10 mouse cellular contexts compared by ENCODE assay signal in the genomic region with DNA sequence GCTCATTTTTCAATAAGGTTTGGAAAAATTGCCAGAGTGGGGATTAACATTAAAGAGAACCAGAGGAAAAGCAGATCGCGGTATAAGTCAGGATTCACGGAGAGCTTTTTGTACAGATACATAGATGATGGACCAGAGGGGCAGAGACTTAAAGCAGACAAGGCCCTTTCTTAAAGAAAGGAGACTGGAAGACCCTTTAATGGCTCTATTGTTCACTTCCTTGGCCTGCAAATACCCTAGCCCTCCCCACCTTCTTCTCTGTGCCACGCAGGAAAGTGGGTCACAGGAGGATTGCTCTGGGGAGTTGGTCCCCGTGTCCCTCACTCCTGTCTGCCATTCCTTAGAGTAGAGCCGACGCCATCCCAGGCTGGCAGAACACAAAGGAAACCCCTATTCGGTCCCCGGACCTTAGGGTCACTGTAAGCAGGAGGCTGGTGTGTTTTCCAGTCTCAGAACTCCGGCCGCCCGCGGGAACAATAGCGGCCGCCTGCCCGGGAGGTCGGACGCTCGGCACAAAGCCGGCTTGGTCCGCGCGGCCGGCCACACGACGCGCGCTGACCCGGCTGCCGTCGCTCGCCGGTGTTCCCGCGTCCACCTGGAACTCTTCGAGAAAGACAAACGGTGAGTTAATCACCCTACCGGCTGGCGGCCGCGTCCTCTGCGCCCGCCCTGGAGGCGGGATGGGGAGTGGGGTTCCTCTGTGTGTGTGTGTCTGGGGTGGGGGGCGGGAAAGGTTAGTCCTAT. TPM values are rescaled to one million over a fixed set of nuclear protein-coding genes. Genes with fewer than 3 reads are reported as not detected.
DNase-seq lines count a peak whose midpoint lies in the region; ATAC-seq lines count a peak whose summit lies in the region.
"Had no signal": no experiment of that assay in that cellular context is flagged by ENCODE, and none has a peak within 500 bp of the region (broad histone marks: within the 10 kb centered on the region; RNA-seq: fewer than 3 reads in every experiment).

No protein-coding gene starts in this region.

- no peaks in the 10 kb centered on the region for H3K9me3 ChIP-seq in kidney, embryonic 16.5 days (ENCODE audit: low read length)
- H3K9me3 ChIP-seq in embryonic facial prominence, embryonic 12.5 days: no peaks in the 10 kb centered on the region
- H3K9me3 ChIP-seq in intestine, embryonic 16.5 days (ENCODE audit: control insufficient read depth, low read length): no peaks in the 10 kb centered on the region
- H3K9me3 ChIP-seq in neural tube, embryonic 12.5 days: no peaks in the 10 kb centered on the region
- H3K9me3 ChIP-seq: liver, embryonic 15.5 days had no signal

- peaks cover 15% of the 10 kb centered on the region for H3K27me3 ChIP-seq in kidney, embryonic 16.5 days (ENCODE audit: insufficient read depth, low read length)
- peaks cover 86% of the 10 kb centered on the region for H3K27me3 ChIP-seq in embryonic facial prominence, embryonic 12.5 days
- peaks cover 59% of the 10 kb centered on the region for H3K27me3 ChIP-seq in intestine, embryonic 16.5 days (replicated peaks; ENCODE audit: control insufficient read depth, insufficient read depth, low read length)
- H3K27me3 ChIP-seq in neural tube, embryonic 12.5 days (replicated peaks): no peaks in the 10 kb centered on the region

- peak; percentile 25 for ATAC-seq in kidney, embryonic 16.5 days (ENCODE audit: low FRiP score, low TSS enrichment)
- ATAC-seq in embryonic facial prominence, embryonic 12.5 days (ENCODE audit: insufficient number of reproducible peaks, insufficient read depth, low FRiP score, low TSS enrichment): 0 out of 2 replicates have a peak, but pooled peaks have one; percentile 10
- 0 out of 2 replicates have a peak, but pooled peaks have one; percentile 21 for ATAC-seq in intestine, embryonic 16.5 days
- peak; percentile 1; the same call in 1 of the 2 replicates for ATAC-seq in neural tube, embryonic 12.5 days (ENCODE audit: low FRiP score, low read depth)

- peak overlapping the region; percentile 63; the same call in 1 of the 2 replicates for H3K27ac ChIP-seq in kidney, embryonic 16.5 days (ENCODE audit: low read length)
- no peak overlapping the region for H3K27ac ChIP-seq in embryonic facial prominence, embryonic 12.5 days
- no peak overlapping the region for H3K27ac ChIP-seq in intestine, embryonic 16.5 days (ENCODE audit: low read length)
- H3K27ac ChIP-seq in neural tube, embryonic 12.5 days: peak overlapping the region; percentile 77
- H3K27ac ChIP-seq: liver, embryonic 15.5 days had no signal

- H3K4me1 ChIP-seq in kidney, embryonic 16.5 days (ENCODE audit: insufficient read depth, low read length): peaks cover 35% of the 10 kb centered on the region
- peaks cover 14% of the 10 kb centered on the region for H3K4me1 ChIP-seq in embryonic facial prominence, embryonic 12.5 days
- peaks cover 12% of the 10 kb centered on the region; the same call in 1 of the 2 replicates for H3K4me1 ChIP-seq in intestine, embryonic 16.5 days (ENCODE audit: control insufficient read depth, insufficient read depth, low read length)
- peaks cover 57% of the 10 kb centered on the region for H3K4me1 ChIP-seq in neural tube, embryonic 12.5 days
- H3K4me1 ChIP-seq: liver, embryonic 15.5 days had no signal

- peak overlapping the region; percentile 91 for H3K4me2 ChIP-seq in kidney, embryonic 16.5 days (replicated peaks; ENCODE audit: low read depth, low read length)
- H3K4me2 ChIP-seq in embryonic facial prominence, embryonic 12.5 days (replicated peaks): peak overlapping the region; percentile 49
- H3K4me2 ChIP-seq in intestine, embryonic 16.5 days (ENCODE audit: low read depth, low read length): peak overlapping the region; percentile 59
- H3K4me2 ChIP-seq in neural tube, embryonic 12.5 days (replicated peaks): peak overlapping the region; percentile 75
- H3K4me2 ChIP-seq: liver, embryonic 15.5 days had no signal

- 5% methylated on average over 45 of the region's 45 CpGs for WGBS in kidney, embryonic 16.5 days
- WGBS in embryonic facial prominence, embryonic 12.5 days: under 1% methylated on average over 45 of the region's 45 CpGs
- WGBS in intestine, embryonic 16.5 days: 4% methylated on average over 45 of the region's 45 CpGs
- WGBS in neural tube, embryonic 12.5 days: 1% methylated on average over 45 of the region's 45 CpGs

- peak overlapping the region; percentile 71 for H3K9ac ChIP-seq in kidney, embryonic 16.5 days (replicated peaks; ENCODE audit: low read length)
- H3K9ac ChIP-seq in embryonic facial prominence, embryonic 12.5 days: no peak overlapping the region
- peak overlapping the region; percentile 50 for H3K9ac ChIP-seq in intestine, embryonic 16.5 days (ENCODE audit: low read depth, low read length)
- peak overlapping the region; percentile 70 for H3K9ac ChIP-seq in neural tube, embryonic 12.5 days
- H3K9ac ChIP-seq: liver, embryonic 15.5 days had no signal

- peak overlapping the region; percentile 46 for H3K4me3 ChIP-seq in kidney, embryonic 16.5 days (ENCODE audit: low read length)
- H3K4me3 ChIP-seq in embryonic facial prominence, embryonic 12.5 days: peak overlapping the region; percentile 30
- peak overlapping the region; percentile 37 for H3K4me3 ChIP-seq in intestine, embryonic 16.5 days (ENCODE audit: low read length)
- H3K4me3 ChIP-seq in neural tube, embryonic 12.5 days: peak overlapping the region; percentile 35
- H3K4me3 ChIP-seq: liver, embryonic 15.5 days had no signal

- no peak for DNase-seq in kidney, adult 18-20 months
- no peak for DNase-seq in left cerebral cortex, adult 11 months (ENCODE audit: low spot score)
- no peak for DNase-seq in thymus, adult 18-20 months
- DNase-seq in right cerebral cortex, postnatal 25 days: no peak
- DNase-seq: gastrocnemius, postnatal 10 days had no signal

- H3K36me3 ChIP-seq in kidney, embryonic 16.5 days (ENCODE audit: insufficient read depth, low read length): no peaks in the 10 kb centered on the region
- no peaks in the 10 kb centered on the region for H3K36me3 ChIP-seq in embryonic facial prominence, embryonic 12.5 days
- H3K36me3 ChIP-seq in intestine, embryonic 16.5 days (ENCODE audit: control insufficient read depth, insufficient read depth, low read length): no peaks in the 10 kb centered on the region
- H3K36me3 ChIP-seq in neural tube, embryonic 12.5 days: no peaks in the 10 kb centered on the region
- H3K36me3 ChIP-seq: liver, embryonic 15.5 days had no signal

RNA-seq across cellular contexts. Expression of a gene that starts 10.2 kb away (rescaled TPM):
- polyA plus RNA-seq in kidney, embryonic 16.5 days (2015; fragmentation: Nextera tagmentation; extraction: Ambion mirVana): 0.99 and 1.00 TPM in 2 replicates
- 11.8 and 11.9 TPM in 2 replicates for polyA plus RNA-seq in embryonic facial prominence, embryonic 12.5 days (2016; fragmentation: Nextera tagmentation; extraction: Ambion mirVana)
- polyA plus RNA-seq in intestine, embryonic 16.5 days (2015; fragmentation: Nextera tagmentation; extraction: Ambion mirVana): 0.10 and 0.11 TPM in 2 replicates
- polyA plus RNA-seq in neural tube, embryonic 12.5 days (2016; fragmentation: Nextera tagmentation; extraction: Ambion mirVana): 6.8 and 7.8 TPM in 2 replicates

RNA-seq across cellular contexts. Expression of a gene that starts 26.1 kb away (rescaled TPM):
- polyA plus RNA-seq in kidney, embryonic 16.5 days (2015; fragmentation: Nextera tagmentation; extraction: Ambion mirVana): 1.3 and 2.1 TPM in 2 replicates
- 0.13 TPM in 1 of 2 replicates, not detected in the other for polyA plus RNA-seq in embryonic facial prominence, embryonic 12.5 days (2016; fragmentation: Nextera tagmentation; extraction: Ambion mirVana)
- 0.24 TPM in 1 of 2 replicates, not detected in the other for polyA plus RNA-seq in intestine, embryonic 16.5 days (2015; fragmentation: Nextera tagmentation; extraction: Ambion mirVana)
- polyA plus RNA-seq in neural tube, embryonic 12.5 days (2016; fragmentation: Nextera tagmentation; extraction: Ambion mirVana): 6.9 and 9.1 TPM in 2 replicates
- polyA plus RNA-seq: liver, embryonic 15.5 days had no signal

RNA-seq across cellular contexts. Expression of a gene that starts 40.9 kb away (rescaled TPM):
- polyA plus RNA-seq in kidney, embryonic 16.5 days (2015; fragmentation: Nextera tagmentation; extraction: Ambion mirVana): 4.5 and 4.9 TPM in 2 replicates
- 0.14 and 0.25 TPM in 2 replicates for polyA plus RNA-seq in embryonic facial prominence, embryonic 12.5 days (2016; fragmentation: Nextera tagmentation; extraction: Ambion mirVana)
- polyA plus RNA-seq in intestine, embryonic 16.5 days (2015; fragmentation: Nextera tagmentation; extraction: Ambion mirVana): 0.91 and 0.95 TPM in 2 replicates
- 14.2 and 16.0 TPM in 2 replicates for polyA plus RNA-seq in neural tube, embryonic 12.5 days (2016; fragmentation: Nextera tagmentation; extraction: Ambion mirVana)
- polyA plus RNA-seq: liver, embryonic 15.5 days had no signal

RNA-seq across cellular contexts. Expression of a gene that starts 40.9 kb away (rescaled TPM):
- polyA plus RNA-seq in kidney, embryonic 16.5 days (2015; fragmentation: Nextera tagmentation; extraction: Ambion mirVana): 14.6 and 15.4 TPM in 2 replicates
- 1.5 and 2.4 TPM in 2 replicates for polyA plus RNA-seq in embryonic facial prominence, embryonic 12.5 days (2016; fragmentation: Nextera tagmentation; extraction: Ambion mirVana)
- polyA plus RNA-seq in intestine, embryonic 16.5 days (2015; fragmentation: Nextera tagmentation; extraction: Ambion mirVana): 13.4 and 15.1 TPM in 2 replicates
- 55.9 and 68.9 TPM in 2 replicates for polyA plus RNA-seq in neural tube, embryonic 12.5 days (2016; fragmentation: Nextera tagmentation; extraction: Ambion mirVana)
- polyA plus RNA-seq: liver, embryonic 15.5 days had no signal

RNA-seq across cellular contexts. Expression of a gene that starts 48.2 kb away (rescaled TPM):
- 41.0 and 45.6 TPM in 2 replicates for polyA plus RNA-seq in kidney, embryonic 16.5 days (2015; fragmentation: Nextera tagmentation; extraction: Ambion mirVana)
- polyA plus RNA-seq in embryonic facial prominence, embryonic 12.5 days (2016; fragmentation: Nextera tagmentation; extraction: Ambion mirVana): 1.6 and 2.6 TPM in 2 replicates
- 3.1 TPM in 2 replicates for polyA plus RNA-seq in intestine, embryonic 16.5 days (2015; fragmentation: Nextera tagmentation; extraction: Ambion mirVana)
- polyA plus RNA-seq in neural tube, embryonic 12.5 days (2016; fragmentation: Nextera tagmentation; extraction: Ambion mirVana): 20.8 and 21.4 TPM in 2 replicates

Comparison
In these comparisons a context has a peak if more than half of its experiments do, and no peak if none do; other contexts are left out.
1. H3K27ac ChIP-seq: peak in kidney, embryonic 16.5 days (single experiment) and neural tube, embryonic 12.5 days (single experiment); none in embryonic facial prominence, embryonic 12.5 days (single experiment) and intestine, embryonic 16.5 days (single experiment).
2. Peak in every context shown above with its lines, with median percentiles within 50 percentile points of each other: ATAC-seq, H3K4me2 ChIP-seq and H3K4me3 ChIP-seq.